Mouse (Mus musculus) kidney, postnatal 10 days (tissue): ENCODE results near the gene Hist1h2ak.
A peak's percentile ranks its signal among the peaks of the same experiment; 100 is the strongest.
"Not testable (repeated sequence)": the region's sequence is repeated elsewhere in the genome, so short reads cannot be mapped to it uniquely, and the experiment has no call there.

Source experiments
- DNase-seq: peaks from one replicate; pipeline ENCODE4 v3.0.0; 2021; ENCODE audit warnings: mixed read lengths

The Hist1h2ak gene

DNA sequence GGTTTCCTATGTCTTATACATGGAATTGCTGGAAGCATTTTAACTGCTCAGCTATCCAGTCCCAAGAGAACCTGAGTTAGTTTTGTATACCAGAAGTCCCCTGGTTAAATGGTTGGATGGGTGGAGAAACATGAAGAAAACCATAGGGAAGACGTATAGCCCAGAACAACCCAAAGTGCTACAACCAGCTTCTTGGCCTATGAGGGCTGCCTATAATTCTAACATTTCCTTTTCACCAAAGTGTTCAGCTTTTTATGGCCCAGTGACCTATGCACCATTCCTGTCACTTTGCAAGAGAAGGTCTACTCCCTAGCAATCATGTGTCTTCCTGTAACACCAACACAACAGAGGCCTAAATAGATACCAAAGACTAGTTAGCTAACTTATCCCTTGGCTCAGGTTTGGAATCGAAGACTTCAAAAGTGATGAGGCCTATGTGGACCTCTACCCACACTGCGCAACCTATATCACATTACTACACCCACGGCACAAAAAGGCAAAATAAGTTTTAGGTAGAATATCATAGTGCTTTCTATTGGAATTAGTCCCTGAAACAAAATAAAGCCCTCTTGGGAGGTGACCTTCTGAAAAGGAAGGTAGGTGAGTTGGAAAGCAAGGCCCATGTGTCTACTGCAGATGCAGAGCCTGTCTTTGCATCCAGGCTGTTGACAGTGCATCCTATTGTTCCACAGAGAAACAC, 35.1 kb downstream of the Hist1h2ak start:
- no peak for DNase-seq

DNA sequence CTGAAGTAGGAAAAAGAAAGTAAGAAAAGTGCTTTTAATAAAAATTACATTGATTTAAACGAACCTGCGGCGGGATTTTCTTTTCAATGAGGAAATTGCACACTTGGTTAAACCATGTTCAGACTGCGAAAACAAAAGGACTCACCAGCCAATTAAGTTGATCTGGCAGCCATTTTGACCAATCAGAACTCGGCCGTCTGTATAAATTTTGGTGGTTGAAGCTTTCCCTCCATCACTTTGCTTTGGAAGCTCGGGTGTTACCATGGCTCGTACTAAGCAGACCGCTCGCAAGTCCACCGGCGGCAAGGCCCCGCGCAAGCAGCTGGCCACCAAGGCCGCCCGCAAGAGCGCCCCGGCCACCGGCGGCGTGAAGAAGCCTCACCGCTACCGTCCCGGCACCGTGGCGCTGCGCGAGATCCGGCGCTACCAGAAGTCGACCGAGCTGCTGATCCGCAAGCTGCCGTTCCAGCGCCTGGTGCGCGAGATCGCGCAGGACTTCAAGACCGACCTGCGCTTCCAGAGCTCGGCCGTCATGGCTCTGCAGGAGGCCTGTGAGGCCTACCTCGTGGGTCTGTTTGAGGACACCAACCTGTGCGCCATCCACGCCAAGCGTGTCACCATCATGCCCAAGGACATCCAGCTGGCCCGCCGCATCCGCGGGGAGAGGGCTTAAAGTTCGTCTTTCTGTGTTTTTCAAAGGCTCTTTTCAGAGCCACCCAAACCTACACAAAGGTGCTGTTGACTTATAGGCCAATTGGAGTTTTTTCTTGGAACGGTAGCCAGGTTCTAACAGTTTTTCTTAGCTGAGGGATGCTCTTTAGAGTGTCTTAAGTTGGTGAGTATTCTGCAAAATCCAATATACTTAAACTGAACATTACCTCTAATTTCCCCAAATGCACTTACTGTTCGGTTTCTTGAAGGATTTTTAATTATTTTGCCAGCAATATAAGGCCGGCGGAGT, 36.0 kb downstream of the Hist1h2ak start, which contains the start of gene Hist1h3h:
Gene Hist1h3h, plus strand, starts transcription at position 263 of the 961 bp plus-strand sequence.
- DNase-seq, result peak; percentile 84

DNA sequence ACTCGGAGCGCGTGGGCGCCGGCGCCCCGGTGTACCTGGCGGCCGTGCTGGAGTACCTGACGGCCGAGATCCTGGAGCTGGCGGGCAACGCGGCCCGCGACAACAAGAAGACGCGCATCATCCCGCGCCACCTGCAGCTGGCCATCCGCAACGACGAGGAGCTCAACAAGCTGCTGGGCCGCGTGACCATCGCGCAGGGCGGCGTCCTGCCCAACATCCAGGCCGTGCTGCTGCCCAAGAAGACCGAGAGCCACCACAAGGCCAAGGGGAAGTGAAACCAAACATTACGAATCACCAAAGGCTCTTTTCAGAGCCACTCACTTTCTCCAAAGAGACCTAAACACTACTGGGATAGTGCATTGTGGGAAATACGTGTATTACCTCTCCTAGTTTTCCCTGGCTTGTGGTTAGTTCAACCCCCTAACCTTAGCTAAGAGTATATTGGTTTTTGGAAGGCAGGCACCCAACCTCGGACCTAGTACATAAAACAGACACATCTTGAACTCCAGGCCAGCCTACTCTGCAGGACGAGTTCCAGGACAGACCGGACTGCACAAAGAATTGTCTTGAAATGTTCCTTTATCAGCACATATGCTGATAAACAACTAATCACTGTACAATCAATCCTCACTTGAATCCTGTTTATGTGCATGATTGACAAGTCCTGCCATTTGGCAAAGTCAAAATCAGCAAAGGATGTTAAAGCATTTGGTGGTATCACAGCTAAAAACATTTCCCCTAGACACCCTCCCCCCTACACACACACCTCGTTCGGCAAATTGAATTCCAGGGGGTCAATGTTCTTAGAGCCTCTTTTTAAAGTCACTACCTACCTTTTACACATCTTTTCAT, 36.9 kb downstream of the Hist1h2ak start:
- DNase-seq, result not testable (repeated sequence)

DNA sequence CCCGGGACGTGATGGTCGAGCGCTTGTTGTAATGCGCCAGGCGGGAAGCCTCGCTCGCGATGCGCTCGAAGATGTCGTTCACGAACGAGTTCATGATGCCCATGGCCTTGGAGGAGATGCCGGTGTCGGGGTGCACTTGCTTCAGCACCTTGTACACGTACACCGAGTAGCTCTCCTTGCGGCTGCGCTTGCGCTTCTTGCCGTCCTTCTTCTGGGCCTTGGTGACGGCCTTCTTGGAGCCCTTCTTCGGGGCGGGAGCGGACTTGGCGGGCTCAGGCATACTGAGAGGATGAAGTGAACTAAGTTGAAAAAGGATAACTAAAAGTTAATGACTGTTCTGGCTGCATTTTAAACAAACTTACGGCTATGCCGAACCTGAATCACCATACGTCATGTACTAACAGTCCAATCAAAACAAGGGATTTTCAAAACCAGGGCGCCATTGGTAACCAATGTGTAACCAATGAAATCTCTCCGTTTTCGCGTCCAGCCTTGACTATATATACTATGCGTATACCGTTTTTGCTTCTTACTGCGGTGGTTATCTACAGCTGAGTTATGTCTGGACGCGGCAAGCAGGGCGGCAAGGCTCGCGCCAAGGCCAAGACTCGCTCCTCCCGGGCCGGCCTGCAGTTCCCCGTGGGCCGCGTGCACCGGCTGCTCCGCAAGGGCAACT, 37.6 kb downstream of the Hist1h2ak start, which contains the start of the genes Hist1h2bl and Hist1h2ai:
Gene Hist1h2bl, minus strand, starts transcription at position 280 of the 676 bp plus-strand sequence.
Gene Hist1h2ai, plus strand, starts transcription at position 559 of the 676 bp plus-strand sequence.
- peak; percentile 81 for DNase-seq

GRCm38 (mm10) chr13:21715131-21715863, 38.3 kb downstream of the Hist1h2ak start:
- DNase-seq, result no peak

GRCm38 (mm10) chr13:21714725-21715124, 38.9 kb downstream of the Hist1h2ak start:
- DNase-seq, result peak; percentile 72

DNA sequence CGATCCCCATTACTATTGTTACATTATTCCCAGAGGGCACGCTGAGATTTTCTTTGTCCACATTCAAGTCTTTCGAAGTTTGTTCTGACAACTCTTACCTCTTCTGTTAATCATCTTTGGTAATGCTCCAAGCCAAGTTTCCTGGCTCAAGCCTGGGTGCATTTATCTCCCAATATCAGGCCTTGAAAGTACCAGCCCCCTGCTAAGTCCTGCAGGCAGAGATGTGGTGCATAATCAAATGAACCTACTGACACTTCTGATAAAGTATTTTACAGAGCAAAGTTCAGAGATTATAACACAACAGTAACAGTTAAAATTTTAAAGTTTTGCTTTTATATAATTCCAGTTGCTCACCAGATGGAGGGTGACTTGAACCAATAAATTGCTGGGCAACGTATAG, 41.9 kb downstream of the Hist1h2ak start:
- no peak for DNase-seq

DNA sequence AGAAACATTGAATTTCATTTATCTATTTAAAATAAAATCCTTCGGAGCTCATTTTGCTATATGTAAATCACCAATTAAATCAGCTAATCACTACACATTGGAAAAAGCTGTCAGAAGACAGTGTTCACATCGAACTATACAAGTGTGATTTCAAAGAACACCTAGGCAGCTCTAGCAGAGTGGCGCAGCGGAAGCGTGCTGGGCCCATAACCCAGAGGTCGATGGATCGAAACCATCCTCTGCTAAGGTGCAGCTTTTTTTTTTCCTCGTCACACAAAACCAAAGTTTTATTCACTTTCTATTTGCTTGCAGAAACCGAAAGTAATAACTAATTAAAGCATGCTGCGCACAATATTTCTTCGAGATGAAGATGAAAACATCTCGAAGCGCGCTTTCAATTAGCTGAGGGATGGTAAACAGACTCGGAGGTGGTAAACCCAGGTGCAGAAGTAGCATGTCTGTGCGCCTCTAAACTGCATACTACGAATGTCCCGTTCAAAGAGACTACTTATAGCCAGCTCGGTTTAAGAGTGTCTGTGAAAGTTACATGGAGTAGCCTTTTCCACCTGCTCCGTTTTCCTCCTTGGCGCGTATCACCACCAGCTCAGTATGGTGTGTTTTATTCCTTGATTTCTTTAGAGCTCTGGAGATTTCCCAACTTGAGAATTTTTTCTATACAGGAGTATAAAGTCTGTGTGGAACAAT, 42.7 kb downstream of the Hist1h2ak start:
- DNase-seq, result peak; percentile 82

DNA sequence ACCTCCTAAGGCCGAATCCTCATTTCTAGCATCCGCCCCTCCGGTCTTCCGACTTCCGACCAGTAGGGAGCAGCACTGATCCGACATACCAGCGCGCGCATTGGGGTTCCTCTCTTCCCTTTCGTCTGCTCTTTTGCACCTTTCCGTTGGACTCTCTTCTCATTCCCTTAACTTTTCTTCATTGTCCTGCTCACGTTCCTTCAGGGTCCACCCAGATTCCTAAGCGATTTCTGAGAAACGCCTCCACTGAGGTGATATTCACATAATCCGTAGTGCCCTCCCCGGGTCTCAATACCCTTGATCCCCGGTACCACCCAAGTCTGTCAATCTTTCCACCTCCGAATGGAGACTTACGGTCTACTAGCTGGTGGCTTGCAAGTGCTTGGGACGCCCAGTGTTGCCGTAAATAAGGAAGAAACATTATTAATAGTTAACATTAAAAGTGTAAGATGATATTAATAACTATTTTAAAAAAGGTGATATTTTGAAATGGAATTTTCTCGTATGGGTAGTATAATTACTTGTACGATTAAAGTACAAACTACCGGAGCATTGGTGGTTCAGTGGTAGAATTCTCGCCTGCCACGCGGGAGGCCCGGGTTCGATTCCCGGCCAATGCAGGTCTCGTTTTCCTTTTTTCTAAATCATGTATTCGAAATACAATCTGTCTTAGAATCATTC, 43.5 kb downstream of the Hist1h2ak start:
- peak; percentile 92 for DNase-seq

GRCm38 (mm10) chr13:21706669-21707068, 47.0 kb downstream of the Hist1h2ak start:
- no peak for DNase-seq
